Mouse (Mus musculus): ENCODE data around the gene Plekha6.

Gene Plekha6

GRCm38 (mm10) chr1:133163820-133164431 is at the start of gene Plekha6:
Gene Plekha6, plus strand, starts transcription at chr1:133164210.
- CTCF ChIA-PET = interaction anchor here (1.1 kb wide), 1 partner anchor 1799 kb away, joined by 12 read pairs; no protein-coding TSS in a partner anchor

- CTCF ChIA-PET = no interaction called here
These were observed 47.9 kb upstream of the Plekha6 start for GRCm38 (mm10) chr1:133116108-133116507.

DNA sequence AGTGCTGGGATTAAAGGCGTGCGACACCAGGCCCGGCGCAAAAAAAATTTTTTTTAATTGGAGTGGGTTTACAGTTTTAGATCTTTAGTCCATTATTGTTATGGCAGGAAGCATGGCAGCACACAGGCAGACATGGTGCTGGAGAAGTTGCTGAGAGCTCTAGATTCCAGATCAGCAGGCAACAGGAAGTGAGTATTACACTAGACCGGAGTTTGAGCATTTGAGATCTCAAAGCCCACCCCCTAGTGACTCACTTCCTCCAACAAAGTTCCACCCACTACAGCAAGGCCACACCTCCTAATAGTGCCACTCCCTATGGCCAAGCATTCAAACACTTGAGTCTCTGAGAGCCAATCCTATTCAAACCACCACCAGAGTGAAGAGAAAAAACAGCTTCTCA is 45.9 kb upstream of the Plekha6 start:
- CTCF ChIA-PET = no interaction called here

- CTCF ChIA-PET = no interaction called here
These were observed 45.2 kb upstream of the Plekha6 start for GRCm38 (mm10) chr1:133118844-133119243.

DNA sequence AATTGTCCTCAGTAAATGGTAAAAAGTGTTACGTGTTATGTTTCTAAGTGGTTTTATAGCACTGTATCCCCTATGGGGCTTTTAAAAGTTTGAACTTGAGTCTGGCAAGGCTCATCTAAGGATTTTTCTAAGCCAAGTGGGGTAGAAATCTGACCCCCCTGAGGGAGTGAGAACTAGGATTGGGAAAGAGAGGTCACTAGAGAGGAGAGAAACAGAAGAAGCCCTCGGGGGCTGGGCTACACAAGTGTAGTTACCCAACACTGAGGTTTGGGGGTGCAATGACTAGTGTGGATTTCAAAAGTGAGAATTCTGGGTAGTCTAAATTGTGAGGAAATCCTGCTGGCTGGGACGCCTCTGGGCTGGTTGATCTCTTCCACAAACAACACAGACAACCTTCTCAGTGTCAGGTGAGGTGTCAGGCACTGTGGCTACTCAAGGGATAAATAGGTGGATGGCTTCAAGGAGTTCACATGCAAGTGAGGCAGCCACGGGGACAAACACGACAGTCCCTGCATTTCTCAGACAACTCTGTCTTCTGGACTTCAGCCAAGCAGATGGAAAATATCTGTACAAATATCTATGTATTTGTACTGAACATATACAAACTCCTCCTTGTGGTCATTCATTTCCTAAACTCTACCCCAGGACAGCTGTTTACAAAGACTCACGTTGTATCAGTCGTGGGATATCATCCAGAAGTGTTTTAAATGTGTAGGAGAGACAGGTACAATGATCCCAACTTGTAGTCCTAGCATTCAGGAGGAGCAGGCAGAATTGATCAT is 43.9 kb upstream of the Plekha6 start:
- CTCF ChIA-PET = no interaction called here

- CTCF ChIA-PET = interaction anchor here (0.8 kb wide), 1 partner anchor 16 kb away, joined by 3 read pairs; no protein-coding TSS in a partner anchor
These were observed 42.8 kb upstream of the Plekha6 start for GRCm38 (mm10) chr1:133121246-133121645.

DNA sequence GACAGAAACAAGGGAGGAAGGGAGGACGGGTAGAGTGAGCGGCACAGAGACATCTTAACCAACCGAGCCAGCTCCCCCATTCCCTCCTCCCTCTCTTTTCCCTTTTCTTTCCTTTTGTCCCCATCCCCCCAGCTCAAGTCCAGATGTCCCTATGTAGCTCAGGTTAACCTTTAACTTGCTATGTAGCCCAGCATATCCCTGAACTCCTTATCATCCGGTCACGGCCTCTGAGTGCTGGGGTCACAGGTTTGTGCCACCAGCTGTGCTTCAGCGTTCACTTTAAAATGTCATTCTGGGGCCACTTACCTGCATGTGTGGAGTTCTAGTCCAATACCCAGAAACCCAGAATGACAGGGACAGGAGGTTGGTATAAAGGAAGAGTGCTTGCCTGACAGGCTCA is 39.9 kb upstream of the Plekha6 start:
- CTCF ChIA-PET = interaction anchor here (0.7 kb wide), 1 partner anchor 80 kb away, joined by 5 read pairs; no protein-coding TSS in a partner anchor

DNA sequence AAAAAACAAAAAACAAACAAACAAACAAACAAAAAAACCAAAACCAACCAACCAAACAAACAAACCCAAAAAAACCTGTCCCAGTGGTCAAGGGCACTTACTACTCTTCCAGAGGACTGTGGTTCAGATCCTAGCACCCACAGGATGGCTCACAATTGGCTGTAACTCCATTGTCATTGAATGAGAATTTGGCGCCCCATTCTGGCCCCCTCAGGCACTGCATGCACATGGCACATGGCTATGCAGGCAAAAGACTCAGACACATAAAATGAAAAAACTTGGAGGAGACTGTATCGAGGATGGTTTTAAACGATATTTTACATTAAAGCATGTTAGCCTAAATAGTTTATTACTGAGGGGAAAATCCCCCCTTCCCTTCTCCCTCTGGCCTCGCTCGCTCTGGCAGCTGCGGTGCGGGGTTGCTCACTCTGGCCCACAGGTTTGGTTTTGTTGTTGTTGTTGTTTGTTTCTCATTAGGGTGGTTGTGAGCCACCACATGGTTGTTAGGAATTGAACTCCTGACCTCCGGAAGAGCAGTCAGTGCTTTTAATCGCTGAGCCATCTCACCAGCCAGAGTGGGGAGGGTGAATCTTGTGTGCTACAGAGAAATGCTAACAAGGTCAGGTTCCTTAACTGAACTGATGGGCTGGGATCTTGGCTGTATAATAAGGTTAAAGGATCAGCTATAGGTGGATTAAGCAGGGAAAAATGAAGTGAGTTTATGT is 38.2 kb upstream of the Plekha6 start:
- CTCF ChIA-PET = interaction anchor here (0.5 kb wide), 1 partner anchor 12 kb away, joined by 4 read pairs; no protein-coding TSS in a partner anchor

DNA sequence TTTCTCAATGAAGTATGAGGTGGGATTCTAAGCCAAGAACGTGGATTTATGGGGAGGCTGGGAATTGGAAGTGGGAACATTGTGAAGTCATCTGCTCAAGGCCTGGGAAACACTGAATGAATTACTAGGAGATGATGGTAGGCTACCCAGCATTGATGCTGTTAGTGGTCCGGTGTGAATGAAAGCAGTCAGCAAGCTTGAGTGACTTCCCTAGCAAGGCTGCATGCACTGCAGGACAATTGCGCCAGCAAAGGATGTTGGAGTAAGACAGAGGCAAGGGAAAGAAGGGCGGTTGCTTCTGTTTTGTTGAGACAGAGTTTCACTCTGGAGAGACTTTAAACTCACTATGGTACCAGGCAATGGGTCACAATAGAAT is 37.7 kb upstream of the Plekha6 start:
- CTCF ChIA-PET = interaction anchor here (0.5 kb wide), 1 partner anchor 12 kb away, joined by 4 read pairs; no protein-coding TSS in a partner anchor

DNA sequence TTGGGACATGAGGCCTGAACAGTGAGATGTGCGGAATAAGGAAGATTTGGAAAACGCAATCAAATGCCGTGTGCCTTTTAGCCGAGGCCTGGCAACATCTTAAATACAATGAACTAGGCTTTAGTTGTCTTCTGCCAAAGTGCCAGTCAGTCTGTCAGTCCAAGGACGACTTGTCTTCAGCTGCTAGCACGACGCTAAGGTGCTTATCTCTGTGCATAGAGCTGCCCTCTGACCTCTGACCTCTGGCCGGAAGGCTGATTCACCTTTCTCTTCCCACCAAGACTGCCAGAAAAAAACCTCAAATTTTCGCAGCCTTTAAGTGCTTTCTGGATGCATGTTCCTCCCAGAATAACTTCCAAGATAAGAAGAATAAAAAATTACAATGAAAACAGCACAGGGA is 36.7 kb upstream of the Plekha6 start:
- CTCF ChIA-PET = no interaction called here

DNA sequence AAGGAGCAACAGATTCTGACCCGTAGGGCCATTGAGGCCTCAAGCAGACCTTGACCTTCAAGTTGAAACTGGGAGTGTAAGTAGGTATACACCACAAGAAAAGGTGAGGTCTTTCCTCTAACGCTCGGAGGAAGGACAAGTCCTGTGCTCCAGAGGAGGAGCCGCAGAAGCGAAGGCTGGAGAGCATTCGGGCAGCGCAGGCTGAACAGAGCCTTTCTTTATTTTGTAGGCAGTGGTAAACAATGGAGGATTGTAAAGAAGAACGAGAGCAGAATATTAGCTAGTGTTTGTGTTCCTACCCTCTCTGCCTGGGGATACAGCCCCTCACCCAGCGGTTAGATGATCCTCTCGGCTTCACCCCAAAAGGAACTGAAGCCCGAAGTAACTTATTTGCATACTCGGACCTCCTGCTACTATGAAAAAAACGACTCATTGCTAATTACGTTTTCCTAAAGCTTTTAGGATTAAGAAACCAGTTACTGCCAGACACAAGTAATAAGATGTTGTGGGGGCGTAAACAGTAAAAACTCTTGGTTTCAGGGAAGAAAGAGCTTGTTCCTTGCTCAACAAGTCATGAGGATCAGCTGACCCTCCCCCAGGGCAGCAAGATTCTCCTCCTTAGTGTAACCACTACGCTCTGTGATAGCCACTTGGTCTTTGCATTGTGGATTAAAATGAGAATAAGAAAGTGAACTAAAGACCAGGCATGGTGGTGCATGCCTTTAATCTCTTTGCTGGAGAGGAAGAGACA is 34.4 kb upstream of the Plekha6 start:
- CTCF ChIA-PET = interaction anchor here (0.6 to 0.9 kb wide), 3 partner anchors 78 to 1788 kb away, joined by 3 to 4 read pairs (median 3); no protein-coding TSS in a partner anchor

DNA sequence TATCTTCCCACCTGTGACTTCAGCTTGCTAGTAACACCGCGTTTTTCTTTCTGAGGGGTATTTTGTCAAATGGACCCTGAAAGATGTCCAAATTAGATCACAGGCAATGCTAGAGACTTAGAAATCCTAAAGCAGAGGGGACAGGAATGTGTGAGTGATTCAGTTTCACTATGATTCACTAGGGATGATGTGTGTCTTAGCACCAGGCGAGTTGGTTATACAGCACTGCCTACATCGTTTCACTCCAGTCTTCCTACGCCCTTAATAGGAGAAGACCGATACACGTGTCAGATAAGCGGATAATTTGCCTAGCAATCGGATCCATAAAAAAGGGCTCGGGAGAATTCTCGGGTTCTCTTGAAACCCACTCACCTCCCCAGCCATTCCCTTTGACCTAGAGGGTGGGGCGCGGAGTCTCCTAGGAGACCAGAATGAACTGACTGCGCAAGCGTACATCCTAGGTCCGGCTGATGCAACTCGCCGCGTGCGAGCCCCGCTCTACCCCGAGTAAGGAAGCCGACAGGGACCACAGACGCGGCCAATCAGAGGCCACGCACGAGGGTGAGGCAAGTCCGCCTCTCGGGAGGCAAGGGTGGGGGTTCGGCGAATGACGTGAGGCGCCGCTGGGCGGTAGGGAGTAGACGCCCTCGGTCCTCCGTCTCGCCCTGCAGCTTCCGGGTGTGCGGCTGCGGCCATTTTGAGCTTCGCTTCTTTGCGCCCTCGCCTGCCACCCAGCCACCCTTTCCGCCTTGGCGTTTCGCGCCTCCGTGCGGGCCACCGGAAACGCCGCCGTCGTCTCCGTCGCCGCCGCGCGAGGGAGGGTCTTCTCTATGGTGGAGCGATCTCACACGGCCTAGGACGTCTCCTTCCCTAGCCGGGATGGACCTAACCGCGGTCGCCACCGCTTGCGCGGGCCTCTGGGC is 33.1 kb upstream of the Plekha6 start, which contains the start of gene Ppp1r15b:
TSS of gene Ppp1r15b (plus strand) at position 506 of the 923 bp plus-strand sequence.
- CTCF ChIA-PET = no interaction called here

GRCm38 (mm10) chr1:133131561-133131905 is 32.5 kb upstream of the Plekha6 start:
- CTCF ChIA-PET = interaction anchor here (1.2 kb wide), 1 partner anchor 13 kb away, joined by 4 read pairs; no protein-coding TSS in a partner anchor

GRCm38 (mm10) chr1:133131936-133132335 is 32.1 kb upstream of the Plekha6 start:
- CTCF ChIA-PET = interaction anchor here (1.2 kb wide), 1 partner anchor 13 kb away, joined by 4 read pairs; no protein-coding TSS in a partner anchor

DNA sequence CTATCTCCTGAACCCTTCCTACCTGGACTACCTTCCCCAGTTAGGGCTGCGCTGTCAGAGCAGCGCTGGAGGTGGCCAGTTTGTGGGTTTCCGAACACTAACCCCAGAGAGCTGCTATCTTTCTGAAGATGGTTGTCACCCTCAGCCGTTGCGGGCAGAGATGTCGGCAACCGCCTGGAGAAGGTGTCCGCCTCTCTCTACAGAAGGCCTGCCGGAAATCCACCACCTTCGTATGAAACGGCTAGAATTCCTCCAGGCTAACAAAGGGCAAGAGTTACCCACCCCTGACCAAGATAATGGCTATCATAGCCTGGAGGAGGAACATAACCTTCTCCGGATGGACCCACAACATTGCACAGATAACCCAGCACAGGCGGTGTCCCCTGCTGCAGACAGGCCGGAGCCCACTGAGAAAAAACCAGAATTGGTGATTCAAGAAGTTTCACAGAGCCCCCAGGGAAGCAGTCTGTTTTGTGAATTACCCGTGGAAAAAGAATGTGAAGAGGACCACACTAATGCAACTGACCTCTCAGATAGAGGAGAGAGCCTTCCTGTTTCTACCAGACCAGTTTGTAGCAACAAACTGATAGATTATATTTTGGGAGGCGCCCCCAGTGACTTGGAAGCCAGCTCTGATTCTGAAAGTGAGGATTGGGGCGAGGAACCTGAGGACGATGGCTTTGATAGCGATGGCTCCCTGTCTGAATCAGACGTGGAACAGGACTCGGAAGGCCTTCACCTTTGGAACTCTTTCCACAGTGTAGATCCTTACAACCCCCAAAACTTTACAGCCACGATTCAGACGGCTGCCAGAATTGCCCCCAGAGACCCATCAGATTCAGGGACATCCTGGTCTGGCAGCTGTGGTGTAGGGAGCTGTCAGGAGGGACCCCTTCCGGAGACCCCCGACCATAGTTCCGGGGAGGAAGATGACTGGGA is 31.4 kb upstream of the Plekha6 start:
- CTCF ChIA-PET = interaction anchor here (1.2 kb wide), 1 partner anchor 12 kb away, joined by 4 read pairs; no protein-coding TSS in a partner anchor

DNA sequence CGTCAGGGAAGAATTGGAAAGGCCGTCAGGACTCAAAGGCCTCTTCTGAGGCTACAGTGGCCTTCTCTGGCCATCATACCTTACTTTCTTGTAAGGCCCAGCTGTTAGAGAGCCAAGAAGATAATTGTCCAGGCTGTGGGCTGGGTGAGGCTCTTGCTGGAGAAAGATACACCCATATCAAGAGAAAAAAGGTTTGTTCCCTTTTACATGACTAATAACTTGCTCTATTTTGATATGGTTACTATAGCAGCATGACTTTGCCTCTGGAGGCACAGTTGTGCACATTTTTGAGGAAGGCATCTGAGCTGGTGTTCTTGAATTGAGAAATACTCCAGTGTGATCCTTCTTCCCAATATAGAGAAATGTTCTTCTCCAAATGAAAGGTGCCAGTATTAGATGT is 30.6 kb upstream of the Plekha6 start:
- CTCF ChIA-PET = no interaction called here

GRCm38 (mm10) chr1:133134071-133134470 is 29.9 kb upstream of the Plekha6 start:
- CTCF ChIA-PET = interaction anchor here (0.6 to 0.7 kb wide), 2 partner anchors 23 to 101 kb away, joined by 3 to 23 read pairs; no protein-coding TSS in a partner anchor

GRCm38 (mm10) chr1:133134881-133135280 is 29.1 kb upstream of the Plekha6 start:
- CTCF ChIA-PET = no interaction called here

- CTCF ChIA-PET = interaction anchor here (0.7 to 0.8 kb wide), 4 partner anchors 64 to 1297 kb away, joined by 4 to 8 read pairs (median 4); no protein-coding TSS in a partner anchor
These were observed 28.2 kb upstream of the Plekha6 start for GRCm38 (mm10) chr1:133135808-133136207.

All from spleen, embryonic (tissue).